Mouse (Mus musculus) induced T-regulatory cell, adult 2 months (primary cell): ENCODE data around the gene Ndnf.

ENCODE experiments used
- DNase-seq: peaks from one replicate; pipeline ENCODE4 v3.0.0-alpha.2; 2012; ENCODE audit warnings: low read depth

The Ndnf gene

DNA sequence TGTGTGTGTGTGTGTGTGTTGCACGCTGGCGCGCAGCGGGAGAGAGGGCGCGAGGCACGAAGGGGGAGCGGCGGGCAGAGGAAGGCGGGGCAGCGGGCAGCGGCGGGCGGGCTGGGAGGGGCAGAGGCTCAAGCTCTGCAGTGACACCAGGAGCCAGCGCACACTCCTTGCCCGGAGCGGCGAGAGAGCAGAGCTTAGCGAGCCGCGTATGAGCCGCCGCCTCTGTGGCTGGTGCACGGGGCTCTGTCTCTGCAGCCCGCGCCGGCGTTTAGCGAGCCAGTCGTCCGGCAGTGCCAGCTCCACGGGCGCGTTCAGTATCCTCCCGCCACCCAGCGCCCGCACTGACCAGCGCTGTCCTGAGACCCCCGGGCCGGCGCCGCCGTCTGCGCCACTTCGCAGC, at the start of gene Ndnf:
Ndnf (plus strand) TSS at position 140 of the 400 bp plus-strand sequence.
- peak; percentile 65 for DNase-seq

- DNase-seq, result no peak
These were observed 48.2 kb upstream of the Ndnf start for GRCm38 (mm10) chr6:65623016-65623715.

- no peak for DNase-seq
These were observed 40.8 kb upstream of the Ndnf start for GRCm38 (mm10) chr6:65630578-65630977.

DNA sequence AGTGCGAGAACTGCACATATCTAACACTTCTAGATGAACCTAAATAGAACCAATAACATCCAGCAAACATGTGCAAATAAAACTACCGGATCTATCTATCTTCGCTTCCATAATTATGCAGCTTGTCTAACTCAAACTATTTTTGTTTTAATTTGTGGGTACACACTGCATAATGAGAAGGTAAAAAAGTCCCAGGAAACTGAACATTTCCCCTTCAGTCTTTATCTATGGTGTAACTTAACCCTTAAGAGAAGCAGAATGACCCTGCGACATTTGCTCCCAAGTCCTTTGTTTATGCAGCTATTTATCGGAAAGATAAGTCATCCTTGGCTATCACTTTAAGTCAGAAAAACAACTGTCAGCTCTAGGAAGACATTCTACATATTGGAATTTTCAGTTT, 39.2 kb upstream of the Ndnf start:
- no peak for DNase-seq

DNA sequence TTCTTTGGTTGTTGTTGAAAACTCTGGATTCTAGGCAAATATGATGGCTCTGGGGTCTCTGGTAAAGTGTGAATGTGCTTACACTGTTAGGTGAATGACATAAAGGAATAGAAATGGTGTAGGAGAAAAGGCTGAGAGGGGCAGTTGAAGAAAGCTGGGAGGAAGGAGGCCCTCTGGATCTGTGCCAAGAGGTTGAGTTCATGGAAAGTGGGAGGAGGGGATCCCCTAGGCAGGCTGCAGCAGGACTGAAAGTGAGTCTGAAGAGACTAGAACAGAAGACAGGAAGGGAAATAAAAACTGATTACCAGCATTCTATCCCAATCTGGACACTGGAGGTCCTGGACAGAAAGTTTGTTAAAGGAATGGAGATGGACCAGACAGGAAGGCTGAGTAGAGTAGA, 29.0 kb upstream of the Ndnf start:
- no peak for DNase-seq

- DNase-seq, result no peak
These were observed 27.3 kb upstream of the Ndnf start for GRCm38 (mm10) chr6:65644110-65644509.

DNA sequence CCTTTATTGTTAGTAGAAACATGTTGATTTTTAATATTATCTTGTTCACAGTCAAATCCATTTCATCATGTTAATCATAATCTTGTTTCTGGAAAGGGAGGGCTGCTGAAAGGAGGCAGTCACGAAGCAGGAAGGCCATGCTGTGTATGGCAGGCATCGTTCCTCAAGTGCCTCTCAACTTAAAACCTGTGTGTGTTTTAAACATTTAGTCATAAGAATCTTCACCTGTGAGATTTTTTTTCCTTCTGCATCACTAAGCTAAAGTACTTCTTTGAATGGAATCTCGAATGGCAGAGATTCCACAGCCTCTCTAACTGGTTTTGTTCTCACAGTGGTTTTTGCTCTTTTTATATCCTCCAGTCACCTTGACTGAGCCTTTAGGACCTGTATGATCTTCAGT, 25.0 kb upstream of the Ndnf start:
- no peak for DNase-seq

DNA sequence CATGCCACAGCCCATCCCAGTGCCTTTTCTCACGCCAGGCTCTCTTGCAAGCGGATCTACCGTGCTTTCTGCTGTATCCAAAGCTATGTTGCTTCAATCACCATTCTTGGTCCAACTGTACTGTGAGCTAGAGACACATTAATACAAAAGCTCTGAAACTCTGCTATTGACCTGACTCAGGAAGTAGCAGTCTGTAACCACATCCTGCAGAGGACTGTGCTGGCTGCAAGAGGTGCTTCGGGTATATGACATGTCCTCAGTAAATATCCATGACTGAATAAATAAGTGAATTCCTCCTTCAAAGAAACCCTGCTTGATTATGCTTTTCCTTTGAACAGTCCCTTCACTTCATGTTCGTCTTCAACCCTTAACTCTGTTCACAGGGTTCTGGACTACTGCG, 23.7 kb upstream of the Ndnf start:
- DNase-seq, result peak; percentile 83

DNA sequence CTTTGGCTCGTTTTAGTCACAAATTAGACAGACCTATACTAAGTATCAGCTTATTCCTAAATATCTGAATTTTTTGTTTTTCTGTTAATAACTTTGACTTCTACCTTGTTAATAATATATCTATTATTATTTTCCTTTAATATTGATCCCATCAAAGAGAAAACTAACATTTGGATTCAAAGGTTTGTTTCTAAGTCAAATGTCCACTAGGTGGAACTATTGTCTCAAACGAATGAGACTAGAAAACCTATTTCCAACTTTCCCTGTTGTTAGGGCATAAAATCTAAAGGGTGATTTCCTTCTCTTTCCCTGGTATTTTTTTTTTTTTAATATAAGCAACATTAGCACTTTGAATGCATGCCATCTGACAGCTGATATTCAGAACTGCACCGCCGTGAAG, 20.0 kb upstream of the Ndnf start:
- DNase-seq, result peak; percentile 55

GRCm38 (mm10) chr6:65661272-65661671, 10.1 kb upstream of the Ndnf start:
- DNase-seq, result no peak

DNA sequence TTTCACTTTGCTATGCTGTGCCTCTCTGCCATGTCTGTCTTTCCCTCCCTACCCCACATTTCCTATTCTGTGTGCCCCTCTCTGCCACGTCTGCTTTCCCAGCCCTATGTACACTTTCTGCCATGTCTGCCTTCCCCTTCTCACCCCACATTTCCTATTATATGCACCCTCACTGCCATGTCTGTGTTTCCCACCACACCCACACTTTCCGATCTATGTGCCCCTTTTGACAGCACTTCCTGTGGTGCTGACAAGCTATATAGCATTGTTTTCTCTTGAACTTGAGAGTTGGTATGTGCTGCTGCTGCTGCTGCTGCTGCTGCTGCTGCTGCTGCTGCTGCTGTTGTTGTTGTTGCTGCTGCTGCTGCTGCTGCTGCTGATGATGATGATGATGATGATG, 9.3 kb upstream of the Ndnf start:
- peak; percentile 69 for DNase-seq

DNA sequence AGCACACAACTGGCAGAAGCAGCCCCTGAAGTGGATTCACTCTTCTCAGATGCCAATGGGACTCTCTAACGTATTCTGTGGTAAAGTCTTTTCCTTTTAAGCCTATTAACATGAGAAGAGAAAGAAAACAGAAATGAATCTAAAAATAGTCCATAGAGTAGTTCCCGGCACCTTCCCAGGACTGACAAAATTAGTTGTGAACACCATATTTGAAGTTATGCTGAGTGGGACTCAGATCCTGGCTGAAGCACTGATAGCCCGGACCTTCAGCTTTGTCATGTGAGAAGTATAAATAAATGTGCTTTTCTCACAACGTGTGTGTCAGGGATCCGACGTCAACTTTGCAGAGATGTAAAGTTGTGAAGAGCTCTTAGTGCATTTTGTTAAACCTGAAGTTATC, 7.4 kb upstream of the Ndnf start:
- DNase-seq, result no peak

GRCm38 (mm10) chr6:65666295-65666694, 5.1 kb upstream of the Ndnf start:
- no peak for DNase-seq

DNA sequence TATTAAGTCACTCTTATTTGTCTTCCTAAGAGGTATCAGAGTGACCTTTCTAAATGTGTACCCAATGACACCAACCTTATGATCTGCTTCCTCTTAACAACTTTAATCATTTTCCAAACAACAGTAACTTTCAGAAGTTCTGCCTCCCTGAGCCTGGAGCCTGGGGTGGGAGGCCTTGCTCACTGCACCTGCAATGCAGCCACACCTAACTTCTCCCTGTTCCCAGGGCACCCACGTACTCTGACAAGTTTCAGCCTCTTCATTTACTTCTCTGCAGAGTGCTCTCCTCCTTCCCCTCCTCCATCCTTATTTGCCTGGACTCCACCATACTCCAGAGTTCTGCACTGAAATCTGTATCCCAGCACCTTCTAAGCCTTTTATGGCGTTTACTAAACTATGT, 1.4 kb upstream of the Ndnf start:
- DNase-seq, result no peak

DNA sequence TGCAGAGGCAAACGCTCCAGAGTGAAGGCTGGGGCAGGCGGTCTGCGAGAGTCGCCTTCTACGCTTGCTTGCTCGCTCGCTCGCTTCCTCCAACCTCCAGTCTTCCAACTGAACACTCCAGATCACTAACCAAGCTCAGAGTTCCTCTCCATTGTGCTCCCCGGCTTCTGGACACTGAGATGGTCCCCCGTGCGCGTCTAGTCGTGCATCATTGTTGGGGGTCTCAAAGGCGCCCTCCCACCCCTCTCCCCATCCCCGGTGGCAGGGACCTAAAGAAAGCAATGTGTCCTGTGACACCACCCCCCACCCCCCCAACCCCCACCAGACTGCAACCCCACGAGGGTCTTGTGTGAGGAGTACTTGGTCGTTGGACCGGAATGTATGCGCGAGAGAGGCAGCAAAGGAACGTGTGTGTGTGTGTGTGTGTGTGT, 394 bp upstream of the Ndnf start:
- no peak for DNase-seq

DNA sequence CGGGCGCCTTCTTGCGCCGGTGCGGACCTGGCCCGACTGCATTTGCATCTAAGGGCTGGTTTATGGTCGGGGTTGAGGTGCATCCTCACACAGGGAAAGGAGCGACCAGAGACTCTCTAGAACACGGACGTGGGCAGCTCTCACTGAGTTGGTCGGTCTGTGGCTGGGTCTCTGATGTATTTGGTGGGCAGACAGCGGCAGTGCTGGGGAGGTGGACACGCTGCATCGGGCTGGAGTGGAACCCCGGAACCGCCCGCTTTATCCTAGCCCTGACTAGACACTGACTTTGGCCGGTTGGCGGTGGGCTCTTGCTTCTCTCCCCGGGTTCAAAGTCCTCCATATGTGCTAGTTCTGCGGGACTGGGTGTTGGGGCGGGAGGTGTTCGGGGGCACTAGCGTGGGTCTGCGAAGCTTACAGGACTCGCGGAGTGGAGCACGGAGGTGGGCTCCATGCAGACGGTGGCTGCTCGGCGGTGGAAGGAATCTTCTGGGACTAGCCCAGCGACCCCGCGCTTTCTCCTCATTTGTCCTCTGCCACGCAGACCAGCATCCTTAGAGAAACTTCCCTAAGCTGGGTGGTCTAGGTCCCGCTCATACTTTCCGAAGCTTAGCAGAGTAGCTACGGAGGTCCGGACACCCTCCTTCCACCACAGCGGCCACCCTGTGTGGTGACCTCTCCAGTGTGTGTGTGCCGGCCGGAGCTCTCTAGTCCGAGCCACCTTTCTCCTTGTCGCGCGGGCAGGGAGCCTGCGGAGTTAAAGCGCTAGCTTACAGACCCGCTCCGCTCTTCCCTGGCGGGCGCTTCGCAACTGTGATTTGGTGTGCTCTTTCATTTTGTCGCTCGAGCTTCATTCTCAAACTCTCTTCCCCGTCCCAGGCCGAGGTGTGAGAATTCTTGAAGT, 991 bp downstream of the Ndnf start:
- DNase-seq, result peak; percentile 62

GRCm38 (mm10) chr6:65693938-65694337, 22.5 kb downstream of the Ndnf start:
- DNase-seq, result peak; percentile 10

- DNase-seq, result no peak
These were observed 49.3 kb downstream of the Ndnf start for GRCm38 (mm10) chr6:65720676-65721075.

DNA sequence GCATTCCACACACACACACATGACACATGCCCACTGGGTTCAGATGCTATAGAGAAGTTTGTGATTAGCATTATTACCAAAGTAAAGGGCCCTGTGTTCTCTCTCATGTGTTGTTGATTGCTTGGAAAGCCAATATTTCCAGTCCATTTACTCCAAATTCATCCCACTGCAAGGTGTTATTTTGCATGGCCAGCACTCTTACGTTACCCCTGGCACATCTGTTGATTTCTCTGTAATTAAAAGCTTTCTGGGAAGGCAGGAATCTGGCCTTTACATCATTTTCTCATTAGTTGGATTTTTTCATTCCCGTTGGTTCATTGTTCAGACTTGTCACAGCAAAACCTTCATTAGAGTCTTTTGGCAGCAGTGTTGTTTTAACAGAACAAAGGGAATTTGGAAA, 54.3 kb downstream of the Ndnf start:
- DNase-seq, result no peak

DNA sequence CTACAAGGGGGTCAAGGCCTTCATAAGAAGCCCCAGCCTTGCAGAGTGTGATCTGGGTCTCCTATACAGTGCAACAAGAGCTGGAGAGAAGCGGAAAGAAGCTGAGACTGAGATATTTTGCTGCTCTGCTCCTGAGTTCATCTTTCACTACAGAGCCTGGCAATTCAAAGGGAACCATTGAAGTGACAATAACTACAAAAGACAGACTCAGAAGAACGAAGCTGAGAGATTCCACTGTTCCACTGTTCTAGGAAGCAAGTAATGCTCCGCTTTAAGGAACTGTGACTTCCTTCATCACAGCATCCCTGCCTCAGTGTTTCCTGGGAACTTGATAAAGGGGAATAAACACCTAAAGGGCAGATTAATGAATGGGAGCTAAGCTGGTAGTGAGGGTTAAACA, 56.9 kb downstream of the Ndnf start:
- DNase-seq, result no peak

DNA sequence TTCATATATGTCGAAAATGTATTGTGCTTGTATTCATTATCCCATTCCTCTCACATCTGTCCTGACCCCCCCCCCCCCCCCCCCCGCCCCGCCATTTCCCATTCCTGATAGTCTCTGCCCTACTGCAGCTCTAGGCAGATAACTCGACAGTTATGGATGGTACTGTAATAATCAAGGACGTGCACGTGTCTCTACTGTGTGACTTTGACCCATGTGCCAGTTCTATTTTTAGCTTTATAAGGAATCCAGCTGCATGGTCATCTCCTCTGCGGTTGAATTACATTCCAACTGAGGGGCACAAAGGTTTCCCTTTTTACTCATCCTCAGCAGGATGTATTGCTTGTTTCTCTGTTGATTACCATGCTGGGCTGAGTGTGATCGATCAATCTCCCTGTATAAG, 68.1 kb downstream of the Ndnf start:
- no peak for DNase-seq

DNA sequence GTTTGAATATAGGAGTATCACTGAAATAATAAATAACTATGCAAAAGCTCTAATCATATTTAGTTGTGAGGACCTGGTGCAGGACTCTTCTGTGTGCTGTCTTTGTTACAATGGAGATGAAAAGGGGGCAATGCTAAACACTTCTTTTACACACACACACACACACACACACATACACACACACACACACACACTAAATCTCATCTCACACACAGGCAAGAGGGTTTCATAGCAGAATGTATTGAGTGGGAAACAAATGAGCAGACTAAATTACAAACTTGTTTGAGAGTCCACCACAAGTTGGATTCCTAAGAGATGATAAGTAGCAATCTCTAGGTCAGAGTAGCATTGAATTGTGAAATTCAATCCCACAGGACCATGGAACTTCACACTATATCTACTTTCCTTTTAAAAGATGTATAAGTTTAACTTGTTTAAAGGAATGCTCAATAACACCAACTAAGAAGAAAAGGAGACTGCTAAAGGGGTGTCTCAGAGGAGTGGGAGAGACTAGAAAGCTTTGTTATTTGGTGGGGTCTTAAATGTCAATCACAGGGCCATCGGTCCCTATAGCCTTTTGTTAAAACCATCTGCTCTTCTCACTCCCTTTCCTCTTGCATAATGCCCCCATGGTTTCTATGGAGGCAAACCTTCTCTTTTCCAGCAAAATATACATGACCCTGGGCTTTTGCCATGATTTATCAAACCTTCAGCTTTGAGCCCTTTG, 71.9 kb downstream of the Ndnf start:
- no peak for DNase-seq

- DNase-seq, result no peak
These were observed 72.4 kb downstream of the Ndnf start for GRCm38 (mm10) chr6:65743871-65744202.
